Mouse (Mus musculus) splenic B cell, adult 2 months (primary cell): ENCODE measurements around the gene Psrc1.

Experiments
- DNase-seq: peaks from one replicate; pipeline ENCODE4 v3.0.0-alpha.2; 2011; ENCODE audit warnings: low read depth, low spot score
- H3K27me3 ChIP-seq: 2 replicates; pipeline ENCODE4 v1.6.1; 2012; ENCODE audit warnings: mild to moderate bottlenecking, low read length, moderate library complexity, mixed read lengths; ENCODE audit not compliant: control insufficient read depth, poor library complexity, insufficient read depth, severe bottlenecking
- H3K36me3 ChIP-seq: 2 replicates; pipeline ENCODE4 v1.6.1; 2012; ENCODE audit warnings: mild to moderate bottlenecking, low read length, moderate library complexity, mixed read lengths; ENCODE audit not compliant: control insufficient read depth, poor library complexity, insufficient read depth, severe bottlenecking

Gene Psrc1

GRCm38 (mm10) chr3:108424944-108425623 lies 41.4 kb downstream of the Psrc1 start:
- H3K27me3 ChIP-seq = no peaks in the 10 kb centered on the region
- H3K36me3 ChIP-seq = peaks cover 8% of the 10 kb centered on the region
- DNase-seq = no peak

GRCm38 (mm10) chr3:108425624-108426018 lies 42.0 kb downstream of the Psrc1 start:
- H3K36me3 ChIP-seq = peaks cover 8% of the 10 kb centered on the region
- no peaks in the 10 kb centered on the region for H3K27me3 ChIP-seq
- no peak for DNase-seq

- Histone ChIP-seq H3K27me3 (no peaks in the 10 kb centered on the region), H3K36me3 (peaks cover 31% of the 10 kb centered on the region)
- DNase-seq = no peak
Measured at GRCm38 (mm10) chr3:108432542-108433187, 49.0 kb downstream of the Psrc1 start.

- DNase-seq = no peak
- peaks cover 29% of the 10 kb centered on the region for H3K36me3 ChIP-seq
- no peaks in the 10 kb centered on the region for H3K27me3 ChIP-seq
Measured at GRCm38 (mm10) chr3:108433188-108433880, 49.7 kb downstream of the Psrc1 start.

GRCm38 (mm10) chr3:108433881-108434495 lies 50.3 kb downstream of the Psrc1 start:
- no peak for DNase-seq
- no peaks in the 10 kb centered on the region for H3K27me3 ChIP-seq
- H3K36me3 ChIP-seq = peaks cover 29% of the 10 kb centered on the region

GRCm38 (mm10) chr3:108435701-108436379 lies 52.2 kb downstream of the Psrc1 start:
- Histone ChIP-seq H3K27me3 (no peaks in the 10 kb centered on the region), H3K36me3 (peaks cover 29% of the 10 kb centered on the region)
- DNase-seq = no peak

- H3K36me3 ChIP-seq = peaks cover 25% of the 10 kb centered on the region
- H3K27me3 ChIP-seq = no peaks in the 10 kb centered on the region
- no peak for DNase-seq
Measured at GRCm38 (mm10) chr3:108436380-108436714, 52.7 kb downstream of the Psrc1 start.
